Mouse (Mus musculus): ENCODE measurements around the gene Zkscan16. TPM values are rescaled to one million over a fixed set of nuclear protein-coding genes. Genes with fewer than 3 reads are reported as not detected.

Gene Zkscan16
- polyA plus RNA-seq (2017; shearing (Covaris generic)): not detected

DNA sequence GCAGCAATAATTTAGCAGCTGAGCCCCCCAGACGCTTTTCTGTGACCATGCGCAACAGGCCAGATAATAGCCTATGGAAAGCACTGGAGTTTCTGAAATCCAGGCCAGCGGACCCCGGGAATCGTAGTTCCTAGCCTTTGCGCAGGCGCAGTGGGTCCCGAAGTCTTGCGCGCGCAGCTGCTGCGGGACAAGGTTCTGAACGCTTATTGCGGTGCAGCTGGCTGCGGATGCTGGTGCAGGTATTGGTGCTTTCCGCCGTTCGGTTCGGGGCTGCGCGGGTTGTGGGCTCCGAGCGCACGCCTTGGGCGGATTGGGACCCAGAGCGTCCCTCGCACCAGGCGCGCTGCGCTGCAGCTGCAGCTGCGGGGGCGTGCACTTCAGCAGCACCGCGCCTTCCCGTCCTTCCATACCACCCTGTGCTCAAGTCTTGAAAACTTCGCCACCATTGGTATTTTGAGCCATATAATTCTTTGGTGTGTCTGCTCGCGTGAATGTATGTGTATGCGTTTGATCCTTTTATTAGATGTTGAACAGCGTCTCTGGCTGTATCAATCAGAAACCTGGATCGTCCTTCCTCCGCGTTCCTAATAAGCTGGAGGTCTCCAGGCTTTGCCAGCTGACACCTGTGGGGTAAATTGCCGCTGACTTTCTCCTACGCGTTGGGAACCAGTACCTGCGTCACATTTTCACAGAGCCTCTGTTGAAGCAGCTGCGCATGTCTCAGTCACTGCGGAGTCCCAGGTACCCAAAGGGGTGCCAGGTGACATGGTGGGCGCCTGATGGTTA is at the start of gene Zkscan16:
Gene Zkscan16 (plus strand): TSS at position 209 of the 786 bp plus-strand sequence.

DNA sequence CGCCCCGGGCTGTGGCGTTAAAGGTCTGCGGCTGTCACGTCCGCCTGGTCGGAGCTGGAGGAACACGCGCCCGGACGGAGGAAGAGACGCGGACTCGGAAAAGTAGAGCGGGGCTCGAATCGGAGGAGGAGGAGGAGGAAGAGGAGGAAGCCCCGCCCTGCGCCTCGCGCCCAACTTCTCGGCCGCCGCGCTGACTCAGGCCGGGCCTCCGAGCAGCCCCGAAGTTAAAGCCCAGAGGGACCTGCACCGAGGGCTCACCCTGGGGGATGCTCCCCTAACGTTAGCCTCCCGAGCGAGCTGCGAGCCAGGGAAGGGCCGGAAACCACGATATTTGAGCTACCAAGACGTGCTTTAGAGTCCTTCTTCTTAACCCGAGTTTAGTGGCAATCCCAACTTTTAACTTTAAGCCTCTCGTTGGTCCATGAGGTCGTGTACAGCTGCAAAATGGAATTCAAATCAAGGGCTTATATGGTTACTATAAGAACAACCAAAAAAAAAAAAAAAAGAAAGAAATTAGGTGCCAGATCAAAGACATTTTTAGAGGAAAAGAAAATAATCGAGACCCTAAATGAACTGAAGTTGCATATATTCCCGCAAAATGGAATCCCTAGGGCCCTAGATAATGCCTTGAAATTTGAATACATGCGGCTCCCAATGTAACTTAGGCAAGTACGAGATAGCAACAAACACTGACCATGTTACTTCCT is 30.6 kb upstream of the Zkscan16 start, which contains the start of gene Ecpas:
Gene Ecpas (minus strand): TSS at position 121 of the 707 bp plus-strand sequence.

GRCm38 (mm10) chr4:58986540-58987190 is 43.2 kb downstream of the Zkscan16 start, which contains the start of gene Ptgr1:
Ptgr1 (minus strand) TSS chr4:58987119.

GRCm38 (mm10) chr4:58994762-58995161 is 51.3 kb downstream of the Zkscan16 start, which contains the start of gene Dnajc25:
Dnajc25 (plus strand) TSS chr4:58995062.

DNA sequence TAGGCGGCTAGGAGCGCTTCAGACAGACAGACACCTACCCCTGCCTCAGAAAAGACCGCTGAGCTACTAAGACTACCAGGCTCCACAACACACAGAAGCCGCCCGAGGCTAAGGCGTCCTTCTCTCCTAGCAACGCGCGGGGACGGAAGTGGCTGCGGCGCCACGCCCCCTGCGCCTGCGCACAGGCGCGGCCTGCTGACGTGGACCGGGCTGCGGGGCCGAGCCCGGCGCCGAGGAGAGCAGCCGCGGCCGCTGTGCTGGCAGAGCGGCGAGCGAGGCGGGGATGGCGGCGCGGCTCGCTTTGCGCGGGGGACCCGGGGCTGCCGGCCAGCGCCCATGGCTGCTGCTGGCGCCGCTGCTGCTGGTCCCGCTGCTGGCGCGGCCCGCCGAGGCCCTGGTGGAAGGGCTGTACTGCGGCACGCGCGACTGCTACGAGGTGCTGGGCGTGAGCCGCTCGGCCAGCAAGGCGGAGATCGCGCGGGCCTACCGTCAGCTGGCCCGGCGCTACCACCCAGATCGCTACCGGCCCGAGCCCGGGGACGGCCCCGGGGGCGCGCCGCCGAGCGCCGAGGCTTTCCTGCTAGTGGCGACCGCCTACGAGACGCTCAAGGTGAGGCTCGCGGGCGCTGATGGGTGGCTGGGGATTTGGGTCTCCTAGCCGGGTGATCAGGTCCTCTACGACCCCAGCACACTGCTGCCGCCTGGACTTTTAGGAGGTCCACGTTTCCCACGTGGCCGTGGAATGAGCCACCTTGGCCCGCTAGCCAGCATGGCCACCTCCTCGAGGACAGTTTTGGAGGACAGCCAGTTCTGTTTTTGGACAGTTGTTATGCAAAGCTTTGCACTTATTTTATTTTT is 59.7 kb downstream of the Zkscan16 start, which contains the start of gene Gm20503:
Gene Gm20503 (plus strand): TSS at position 263 of the 858 bp plus-strand sequence.

Other genes starting within 250 kb of the Zkscan16 start
- not detected for gene Olfr267, start 155.9 kb upstream of the Zkscan16 start, polyA plus RNA-seq (2017; shearing (Covaris generic))
- 31.8 TPM for gene Ecpas, start 30.9 kb upstream of the Zkscan16 start, polyA plus RNA-seq (2017; shearing (Covaris generic))
- gene Ptgr1, start 43.5 kb downstream of the Zkscan16 start, polyA plus RNA-seq (2017; shearing (Covaris generic)): 0.58 TPM
- 0.31 TPM for gene Dnajc25, start 51.4 kb downstream of the Zkscan16 start, polyA plus RNA-seq (2017; shearing (Covaris generic))
- gene Gm20503, start 59.6 kb downstream of the Zkscan16 start, polyA plus RNA-seq (2017; shearing (Covaris generic)): not detected
- gene Gng10, start 91.5 kb downstream of the Zkscan16 start, polyA plus RNA-seq (2017; shearing (Covaris generic)): 142 TPM
- gene AI481877, start 195.4 kb downstream of the Zkscan16 start, polyA plus RNA-seq (2017; shearing (Covaris generic)): not detected
- 16.4 TPM for gene Ugcg, start 245.6 kb downstream of the Zkscan16 start, polyA plus RNA-seq (2017; shearing (Covaris generic))